Mouse (Mus musculus) frontal cortex, postnatal 36 days (tissue): ENCODE data around the gene Gm9945.

Experiments
- DNase-seq, 2 experiments: peaks; one replicate each; pipeline ENCODE4 v3.0.0; 2022; ENCODE audit warnings: low spot score in 2 of 2

Gm9945 gene

GRCm38 (mm10) chr11:53493243-53493955, 13.4 kb downstream of the Gm9945 start:
- no peak for DNase-seq

DNA sequence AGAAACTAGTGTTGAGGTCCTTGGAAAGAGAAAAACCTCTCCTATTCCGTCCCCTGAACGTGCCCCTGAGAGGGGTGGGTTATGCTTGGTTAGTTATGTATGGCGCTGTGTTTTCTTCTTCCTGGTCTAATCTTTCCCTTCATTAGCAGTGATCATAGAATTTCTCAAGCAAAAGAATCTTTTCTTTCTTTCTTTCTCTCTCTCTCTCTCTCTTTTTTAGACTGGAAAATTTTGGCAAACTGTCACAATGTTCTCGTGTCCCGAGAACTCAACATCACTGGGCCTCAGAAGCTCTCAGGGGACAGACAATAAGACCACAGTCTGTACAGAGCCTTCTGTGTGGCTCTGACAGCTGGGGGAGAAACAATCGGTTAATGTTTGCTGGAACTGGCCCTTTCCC, 15.5 kb downstream of the Gm9945 start:
- no peak for DNase-seq

DNA sequence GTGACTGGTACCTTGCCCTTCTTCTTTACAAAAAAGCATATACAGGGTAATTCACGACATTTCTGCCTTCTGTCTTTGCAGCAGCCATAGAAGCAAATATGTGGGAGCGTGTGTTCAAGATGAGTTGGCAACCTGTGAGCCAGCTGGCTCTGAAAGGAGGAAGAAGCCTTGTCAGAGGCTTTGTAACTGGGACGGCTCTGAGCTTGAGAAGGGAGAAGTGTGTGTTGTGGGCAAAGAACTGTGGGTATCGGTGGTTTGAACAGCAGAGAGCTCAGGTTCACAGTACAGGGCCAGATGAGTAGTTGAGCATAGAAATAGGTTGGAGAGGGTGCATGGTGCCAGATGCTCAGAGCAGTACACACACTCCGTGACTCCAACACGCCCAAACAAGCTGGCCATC, 17.0 kb downstream of the Gm9945 start:
- DNase-seq: peak; percentile 54 to 76

DNA sequence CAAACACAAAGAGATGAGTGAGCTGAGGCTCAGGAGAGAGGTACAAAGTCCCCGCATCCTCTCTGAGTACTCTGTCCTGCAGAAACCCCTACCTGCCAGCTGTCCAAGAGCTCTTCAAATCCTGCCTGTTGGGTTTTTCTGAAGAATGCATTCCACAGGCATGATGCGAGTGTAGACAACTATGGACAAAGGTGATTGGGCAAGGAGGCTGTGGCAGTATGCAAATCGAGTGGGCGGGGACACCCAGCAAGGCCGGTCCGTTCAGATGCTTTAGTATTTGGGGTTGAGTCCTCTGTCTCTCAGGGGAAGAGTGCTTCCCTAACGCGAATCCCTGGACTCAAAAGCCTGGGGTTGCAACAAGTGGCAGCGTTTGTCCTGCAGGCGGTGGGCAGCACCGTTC, 20.6 kb downstream of the Gm9945 start:
- no peak for DNase-seq

GRCm38 (mm10) chr11:53502039-53502765, 22.2 kb downstream of the Gm9945 start:
- peak in 1 of 2 experiments; percentile 68 for DNase-seq

- DNase-seq: no peak
These were observed 23.8 kb downstream of the Gm9945 start for GRCm38 (mm10) chr11:53503738-53504137.

GRCm38 (mm10) chr11:53504376-53504775, 24.4 kb downstream of the Gm9945 start:
- no peak for DNase-seq

DNA sequence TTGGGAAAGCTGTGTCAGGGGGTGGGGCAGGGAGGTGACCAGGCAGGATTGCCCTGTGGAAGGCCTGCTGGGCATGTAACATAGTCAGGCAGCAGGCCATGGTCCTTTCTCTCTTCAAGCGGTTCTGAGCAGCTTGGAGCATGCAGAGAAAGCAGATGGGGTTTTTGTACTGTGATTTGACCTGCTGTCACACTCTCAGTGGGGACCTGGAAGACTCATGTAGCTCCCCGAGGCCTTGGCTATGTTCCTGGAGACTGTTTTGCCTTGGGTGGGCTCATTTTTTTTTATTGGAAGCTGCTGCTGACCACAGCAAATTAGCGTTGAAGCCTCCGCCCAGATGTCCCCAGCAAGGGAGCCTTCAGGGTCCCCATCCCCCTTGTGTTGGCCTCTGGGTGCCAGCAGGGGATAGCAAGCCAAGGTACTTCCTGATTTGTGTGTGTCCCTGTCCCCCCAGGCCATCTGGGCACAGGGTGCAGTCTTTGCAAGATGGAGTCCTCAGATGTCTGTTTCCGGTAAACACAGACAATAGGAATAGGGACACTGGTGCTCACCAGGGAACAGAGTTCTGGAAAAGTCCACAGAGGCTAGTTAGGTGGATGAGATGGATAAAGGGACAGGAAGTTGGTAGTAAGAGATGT, 25.2 kb downstream of the Gm9945 start:
- no peak for DNase-seq

DNA sequence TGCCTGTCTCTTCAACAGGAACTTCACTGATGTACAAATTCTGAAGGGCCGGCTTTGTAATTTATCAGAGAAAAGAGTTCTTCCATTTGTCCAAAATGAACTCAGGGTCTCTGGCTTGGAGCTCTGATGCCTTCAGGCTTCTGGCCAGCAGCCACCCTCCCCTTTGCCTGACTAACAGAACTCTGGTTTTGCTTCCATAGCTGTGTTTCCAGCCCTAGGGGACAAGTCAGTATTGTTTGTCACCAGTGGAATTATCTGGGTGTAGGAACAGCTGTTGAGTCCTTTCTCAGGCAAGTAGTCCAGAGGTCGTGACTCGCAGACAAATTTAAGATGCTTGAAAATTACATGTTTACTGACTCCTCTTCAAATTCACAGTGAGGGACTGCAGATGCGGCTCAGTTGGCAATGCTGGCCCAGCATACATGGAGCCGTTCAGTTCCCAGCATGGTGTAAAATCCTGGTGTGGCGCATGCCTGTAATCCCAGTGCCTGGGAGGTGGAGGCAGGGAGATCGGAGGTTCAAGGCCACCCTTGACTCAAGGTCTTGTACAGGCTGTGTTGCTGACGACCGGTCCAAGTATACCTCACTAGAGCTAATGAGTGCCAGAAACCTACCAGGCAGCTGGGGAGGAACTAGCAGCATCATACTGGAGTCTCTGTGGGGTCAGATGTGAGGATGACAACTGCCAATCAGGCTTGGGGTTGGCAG, 27.3 kb downstream of the Gm9945 start:
- DNase-seq: no peak

DNA sequence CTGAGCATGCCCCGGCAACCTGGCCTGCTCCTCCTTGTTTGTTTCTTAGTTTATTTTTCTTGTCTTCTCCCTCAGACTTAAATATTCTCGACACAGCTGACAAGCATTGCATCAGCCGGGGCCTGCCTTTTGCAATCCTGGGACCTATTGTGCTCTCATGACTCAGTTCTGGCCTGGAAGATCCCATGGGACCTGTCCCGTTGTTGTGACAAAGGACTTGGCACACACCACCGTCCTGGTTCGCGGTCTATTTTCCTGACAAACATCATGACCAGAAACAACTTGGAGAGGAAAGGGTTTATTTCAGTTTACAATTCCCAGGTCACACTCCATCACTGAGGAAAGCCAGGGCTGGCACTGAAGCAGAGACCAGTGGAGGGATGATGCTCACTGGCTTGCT, 28.2 kb downstream of the Gm9945 start:
- no peak for DNase-seq

- no peak for DNase-seq
These were observed 28.6 kb downstream of the Gm9945 start for GRCm38 (mm10) chr11:53508591-53508990.

GRCm38 (mm10) chr11:53510351-53510750, 30.4 kb downstream of the Gm9945 start:
- DNase-seq: no peak

- DNase-seq: no peak
These were observed 37.0 kb downstream of the Gm9945 start for GRCm38 (mm10) chr11:53516775-53517627.

GRCm38 (mm10) chr11:53518759-53519158, 38.8 kb downstream of the Gm9945 start:
- DNase-seq: no peak

DNA sequence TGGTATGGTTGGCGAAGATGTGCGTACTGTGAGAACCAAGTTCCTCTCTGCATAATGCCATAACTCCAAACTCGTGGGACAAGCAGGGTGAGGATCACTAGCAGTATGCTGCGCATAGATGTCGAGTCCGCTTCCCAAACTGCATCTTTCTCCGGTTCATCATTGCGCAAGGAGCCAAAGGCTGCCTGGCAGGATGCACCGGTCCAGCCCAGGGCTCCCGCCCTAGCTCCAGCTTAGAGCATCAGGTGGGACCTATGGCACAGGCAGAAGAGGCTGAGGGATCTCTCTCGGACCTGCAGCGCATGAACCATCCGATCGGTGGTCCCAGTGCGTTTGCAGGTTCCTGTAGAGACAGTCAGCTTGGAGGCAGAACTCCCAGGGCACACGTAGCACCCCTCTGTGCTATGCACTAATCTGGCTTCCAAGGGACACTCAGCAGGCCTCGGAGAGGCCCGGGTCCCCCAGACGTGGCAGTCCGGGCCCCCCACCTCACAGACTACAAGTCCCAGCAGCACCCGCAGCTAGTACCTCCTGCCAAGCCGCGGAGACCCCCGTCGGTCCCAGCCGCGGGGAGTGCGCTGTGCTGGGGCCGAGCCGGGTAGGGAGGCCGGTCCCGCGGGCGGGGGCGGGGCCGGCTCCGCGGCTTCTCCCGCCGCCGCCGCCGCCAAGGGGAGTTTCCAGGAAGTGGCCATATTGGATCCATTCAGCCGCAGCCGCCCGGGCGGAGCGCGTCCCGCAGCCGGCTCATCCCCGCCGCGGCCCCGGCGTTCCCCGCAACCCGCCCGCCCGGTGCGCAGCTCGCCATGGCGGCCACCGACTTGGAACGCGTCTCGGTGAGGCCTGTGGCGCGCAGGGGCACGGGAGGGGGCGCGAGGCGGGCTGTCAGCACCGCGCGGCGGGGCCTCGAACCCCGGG, 39.5 kb downstream of the Gm9945 start, which contains the start of gene Sept8:
Sept8 (plus strand) TSS at position 51 of the 915 bp plus-strand sequence.
- DNase-seq: peak; percentile 68 to 69

GRCm38 (mm10) chr11:53520122-53520978, 40.4 kb downstream of the Gm9945 start:
- peak; percentile 77 to 80 for DNase-seq

GRCm38 (mm10) chr11:53521120-53521820, 41.3 kb downstream of the Gm9945 start:
- DNase-seq: peak in 1 of 2 experiments; percentile 58

DNA sequence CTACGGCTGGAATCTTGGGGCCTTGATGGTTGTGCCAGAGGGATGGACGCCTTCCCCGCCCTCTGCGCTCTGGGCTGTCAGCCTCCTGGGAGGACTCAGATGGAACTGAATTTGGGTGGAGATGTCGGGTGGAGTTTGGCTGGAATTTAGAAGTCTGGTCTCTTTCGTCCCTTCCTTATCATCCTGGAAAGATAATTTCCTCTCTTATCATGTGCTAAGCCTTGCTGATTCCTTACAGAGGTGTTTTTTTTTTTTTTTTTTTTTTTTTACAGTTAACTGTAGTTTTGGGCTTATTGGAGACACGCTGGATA, 41.8 kb downstream of the Gm9945 start:
- no peak for DNase-seq

DNA sequence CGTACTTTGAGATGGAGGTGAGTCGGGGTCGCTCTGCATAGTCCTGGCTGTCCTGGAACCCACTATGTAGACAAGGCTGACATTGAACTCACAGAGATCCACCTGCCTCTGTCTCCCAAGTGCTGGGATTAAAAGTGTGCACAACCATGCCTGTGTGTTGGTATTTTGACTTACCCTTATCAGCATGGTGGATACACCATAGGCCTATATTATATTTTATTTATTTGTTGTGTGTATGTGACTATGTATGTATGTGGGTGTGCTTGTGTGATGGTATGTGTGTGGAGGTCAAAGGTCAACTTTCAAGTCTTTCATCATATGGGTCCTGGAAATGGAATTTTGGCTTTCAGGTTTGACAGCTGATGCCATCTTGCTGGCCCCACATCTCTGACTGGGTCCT, 42.4 kb downstream of the Gm9945 start:
- DNase-seq: no peak
